Mouse (Mus musculus): ENCODE measurements around the gene Gnb1.

Gnb1 gene

DNA sequence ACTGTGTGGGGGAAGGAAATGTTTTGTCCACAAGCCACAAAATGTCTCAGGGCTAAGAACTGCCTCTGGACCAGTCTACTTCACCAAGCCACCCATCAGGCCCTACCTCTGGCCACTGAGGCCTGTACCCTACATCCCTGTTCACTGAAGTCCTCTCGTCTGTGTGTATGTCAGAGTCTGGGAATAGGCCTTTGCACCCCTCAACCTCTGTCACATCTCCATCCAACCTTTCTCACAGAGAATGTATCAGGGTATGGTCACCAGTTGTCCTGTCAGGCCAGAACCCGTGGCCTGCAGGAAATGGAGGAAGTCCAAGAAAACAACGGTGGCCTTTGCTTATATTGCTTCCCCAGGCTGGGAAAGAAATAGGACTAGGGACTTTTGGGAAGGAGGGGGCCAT is 5.6 kb upstream of the Gnb1 start:
- no peak for DNase-seq (ENCODE audit: low read depth)

DNA sequence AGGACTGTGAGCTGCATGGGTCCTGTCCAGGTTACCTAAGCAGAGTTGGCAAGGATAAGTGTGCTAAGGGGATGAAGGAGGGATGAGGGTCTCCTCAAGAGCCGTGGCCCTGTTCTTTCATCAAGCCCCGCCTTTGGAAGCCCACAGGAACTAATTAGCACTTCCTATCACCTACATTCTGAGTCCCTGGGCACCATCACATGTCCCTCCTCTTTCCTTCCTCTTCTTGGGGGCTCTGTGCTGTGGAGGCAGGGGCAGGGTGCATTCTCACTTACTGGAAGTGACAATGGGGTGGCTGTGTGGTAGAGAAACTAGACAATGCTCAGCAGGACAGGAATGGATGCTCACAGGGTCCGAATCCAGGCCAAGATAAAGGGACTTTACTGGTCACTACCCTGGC is 3.4 kb upstream of the Gnb1 start:
- no peak for DNase-seq (ENCODE audit: low read depth)

DNA sequence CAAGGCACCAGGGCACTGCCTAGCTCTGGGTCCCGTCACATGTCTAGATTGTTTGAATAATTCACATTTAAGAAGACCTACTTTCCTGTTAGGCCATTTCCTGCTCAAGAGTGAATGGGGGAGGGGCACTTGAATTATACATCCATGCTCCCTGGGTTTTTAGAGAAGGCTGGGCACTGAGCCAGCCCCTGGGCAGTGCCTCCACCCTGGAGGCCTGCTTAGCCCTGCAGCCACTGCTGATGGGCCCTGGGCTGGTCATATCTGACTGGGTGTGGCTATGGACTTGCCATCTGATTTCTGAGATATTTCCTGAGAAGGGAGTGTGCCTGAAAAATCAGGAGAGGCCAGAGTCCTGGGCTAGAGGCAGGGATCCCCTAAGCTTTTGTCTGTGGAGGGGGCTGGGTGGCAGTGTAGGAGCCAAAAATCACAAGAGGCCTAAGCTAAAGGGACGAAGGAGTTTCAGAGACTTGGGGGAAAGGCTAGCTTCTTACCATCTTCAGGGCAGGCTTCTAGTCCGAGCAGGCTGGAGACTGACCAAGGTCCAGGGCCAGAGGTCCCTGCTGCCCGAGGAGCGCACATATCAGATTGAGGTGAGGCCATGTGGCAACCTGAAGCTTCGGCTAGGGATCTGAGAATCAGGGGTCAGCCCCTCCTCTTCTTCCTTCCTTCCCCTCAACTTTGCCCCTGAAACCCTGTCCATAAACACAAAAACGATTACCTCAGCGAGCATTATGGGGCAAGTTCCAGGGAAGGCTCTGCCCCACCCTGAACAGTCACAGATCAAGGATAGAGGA is 2.7 kb upstream of the Gnb1 start:
- DNase-seq (ENCODE audit: low read depth): peak; percentile 95

DNA sequence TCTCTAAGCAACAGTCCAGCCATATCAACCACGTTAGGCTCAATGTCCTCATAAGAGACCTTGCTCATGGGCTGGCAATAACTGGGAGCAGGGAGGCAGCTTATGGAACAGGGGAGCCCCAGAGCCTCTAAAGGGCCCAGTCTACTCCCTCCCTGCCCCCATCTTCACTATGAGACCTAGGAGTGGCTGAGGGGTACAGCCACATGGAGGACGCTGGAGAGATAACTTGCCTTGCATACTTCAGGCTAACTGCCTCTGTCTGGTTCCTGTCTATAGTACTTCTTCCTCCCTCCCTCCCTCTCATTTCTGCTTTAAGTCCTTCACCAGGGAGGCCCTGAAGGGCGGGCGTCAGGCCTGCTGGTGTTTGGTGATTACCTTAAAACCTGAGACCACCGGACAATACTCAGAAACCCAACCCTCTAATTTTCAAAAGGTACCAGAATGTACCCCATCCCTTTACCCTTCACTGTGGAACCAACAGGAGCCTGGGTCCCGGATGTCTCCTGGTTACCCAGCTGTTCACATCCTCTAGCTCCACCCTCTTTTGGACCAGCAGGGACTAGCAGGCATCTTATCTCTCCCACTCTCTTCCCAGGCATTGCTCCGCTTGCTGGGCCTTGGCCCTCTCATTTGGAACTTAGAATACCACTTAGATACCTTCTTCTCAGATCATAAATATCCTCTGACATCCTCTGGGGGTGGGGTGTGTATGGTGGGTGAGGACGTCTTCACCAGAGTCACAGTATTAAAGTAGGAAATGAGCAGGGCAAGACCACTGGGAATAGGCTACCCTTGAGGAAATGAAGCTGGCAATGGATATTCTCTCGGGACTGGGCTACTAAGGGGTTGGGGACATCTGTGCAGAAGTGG is 1.8 kb upstream of the Gnb1 start:
- DNase-seq (ENCODE audit: low read depth): no peak

DNA sequence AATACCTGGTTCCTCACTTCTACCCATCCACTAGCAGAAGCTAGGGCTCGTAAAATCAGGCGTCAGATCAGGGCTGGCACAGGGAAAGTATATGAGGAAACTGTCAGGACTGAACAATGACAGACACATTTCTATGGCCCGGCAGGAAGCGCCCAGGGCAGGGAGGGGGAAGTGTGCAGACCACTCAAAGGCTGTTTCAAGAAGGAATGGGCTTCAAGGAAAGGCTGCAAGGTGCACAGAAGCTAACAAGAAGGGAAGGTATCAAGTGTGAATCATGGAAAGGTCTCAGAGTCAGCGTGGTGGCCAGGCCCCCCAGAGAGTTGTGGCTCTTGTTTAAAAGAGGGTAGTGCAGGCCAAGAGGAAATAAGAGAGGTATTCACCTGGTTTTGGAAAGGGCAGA is 705 bp upstream of the Gnb1 start:
- DNase-seq (ENCODE audit: low read depth): peak; percentile 10

DNA sequence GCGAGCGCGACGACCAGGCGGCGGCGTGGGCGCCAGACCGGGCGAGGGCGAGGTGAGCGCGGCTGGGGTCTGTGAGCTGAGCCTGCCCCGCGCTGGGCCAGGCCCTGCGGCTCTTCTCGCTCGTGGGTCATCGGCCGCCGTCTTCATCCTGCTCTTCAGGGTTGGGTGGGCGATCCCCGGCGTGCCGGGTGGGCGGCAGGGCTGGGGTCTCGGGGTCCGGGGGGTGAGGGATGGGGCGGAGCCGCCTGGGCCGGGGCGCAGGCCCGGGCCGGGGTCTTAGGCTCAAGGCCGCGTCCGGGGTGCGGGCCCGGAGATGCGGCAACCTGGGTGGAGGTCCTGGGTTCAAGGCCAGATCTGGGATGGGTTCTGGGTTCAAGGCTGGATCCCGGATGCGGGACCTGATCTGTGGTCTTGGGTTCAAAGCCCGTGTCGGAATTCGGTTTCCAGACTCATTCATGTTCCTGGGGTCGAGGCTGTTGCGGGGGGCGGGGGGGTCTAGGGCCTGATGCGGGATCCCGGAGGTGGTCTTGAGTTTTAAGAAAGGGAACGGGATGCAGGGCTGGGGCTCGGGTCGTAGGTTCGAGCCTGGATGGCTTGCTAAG is 469 bp downstream of the Gnb1 start:
- no peak for DNase-seq (ENCODE audit: low read depth)

DNA sequence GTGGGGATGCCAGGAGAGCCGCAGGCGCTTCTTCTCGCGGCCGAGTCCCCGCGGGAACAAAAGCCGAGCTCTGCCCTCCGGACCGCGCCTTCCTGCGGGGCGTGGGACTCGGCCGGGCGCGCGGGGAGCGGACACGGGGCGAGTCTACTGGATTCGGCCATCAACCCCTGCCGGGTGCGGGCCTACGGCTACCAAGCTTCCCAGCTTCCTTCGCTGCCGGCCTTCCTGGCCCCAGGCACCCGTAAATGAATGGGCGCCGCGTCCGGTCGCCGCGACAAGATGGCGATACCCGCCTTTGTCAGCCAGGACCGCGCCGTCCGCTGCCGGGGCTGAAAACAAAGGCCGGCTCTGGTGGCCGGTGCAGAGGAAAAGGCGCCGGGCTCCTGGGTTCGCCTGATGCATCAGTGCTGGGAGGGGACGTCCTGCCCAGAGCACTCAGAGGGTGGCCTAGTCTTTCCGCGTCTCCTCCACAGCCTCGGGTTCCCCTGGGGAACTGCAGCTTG is 1.0 kb downstream of the Gnb1 start:
- peak; percentile 56 for DNase-seq (ENCODE audit: low read depth)

DNA sequence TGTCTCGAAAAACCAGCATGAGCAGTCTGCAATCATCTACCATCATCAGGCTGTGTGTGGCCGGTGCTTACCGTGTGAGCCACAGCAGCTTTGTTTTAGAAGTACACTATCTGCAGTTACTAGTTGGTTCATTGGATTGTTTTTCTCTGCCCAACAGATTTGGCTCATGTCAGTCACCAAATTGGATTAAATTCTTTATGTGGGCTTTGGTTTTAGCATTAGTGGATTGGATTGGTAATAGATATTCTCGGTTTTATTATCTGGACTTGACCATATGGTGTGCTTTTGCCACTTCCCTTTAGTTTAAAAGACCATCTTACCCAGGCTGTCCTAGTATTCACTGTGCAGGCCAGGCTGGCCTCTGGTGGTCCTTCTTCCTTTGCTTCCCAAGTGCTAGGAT is 3.7 kb downstream of the Gnb1 start:
- no peak for DNase-seq (ENCODE audit: low read depth)

DNA sequence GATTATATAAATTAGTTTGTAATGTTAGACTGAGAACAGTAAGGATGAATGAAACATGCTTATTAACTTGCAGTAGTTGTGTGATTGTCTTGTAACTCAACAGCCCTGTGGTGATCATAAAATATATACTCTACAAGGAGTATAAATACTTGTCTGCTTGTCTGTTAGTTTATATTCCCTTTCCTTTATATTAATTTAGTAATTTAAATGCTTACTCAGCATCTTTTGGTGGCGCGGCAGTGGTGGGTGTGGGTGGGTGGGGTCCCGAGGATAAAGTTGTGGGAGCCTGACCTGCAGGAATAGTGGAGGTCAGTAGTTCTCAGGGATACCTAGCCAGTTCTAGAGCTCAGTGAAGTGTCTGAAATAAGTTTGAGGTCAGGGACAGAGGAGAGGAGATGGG is 6.8 kb downstream of the Gnb1 start:
- no peak for DNase-seq (ENCODE audit: low read depth)

DNA sequence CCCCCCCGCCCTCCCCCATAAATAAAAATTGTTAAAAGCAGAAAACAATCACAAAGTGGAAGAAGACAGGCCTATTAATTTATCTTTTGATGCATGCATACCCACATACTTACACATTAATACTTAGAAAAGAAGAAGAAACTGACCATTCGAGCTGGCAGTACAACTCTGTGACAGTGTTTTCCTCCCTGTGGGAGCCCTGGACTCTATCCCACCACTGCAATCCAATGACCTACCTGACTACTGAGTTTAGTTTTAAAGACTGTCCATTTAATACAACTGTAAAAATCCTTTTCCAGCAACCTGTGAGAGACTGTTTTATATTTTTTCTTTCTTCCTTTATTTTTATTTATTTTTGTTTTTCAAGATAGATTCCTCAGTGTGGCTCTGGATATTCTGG is 10.0 kb downstream of the Gnb1 start:
- no peak for DNase-seq (ENCODE audit: low read depth)

DNA sequence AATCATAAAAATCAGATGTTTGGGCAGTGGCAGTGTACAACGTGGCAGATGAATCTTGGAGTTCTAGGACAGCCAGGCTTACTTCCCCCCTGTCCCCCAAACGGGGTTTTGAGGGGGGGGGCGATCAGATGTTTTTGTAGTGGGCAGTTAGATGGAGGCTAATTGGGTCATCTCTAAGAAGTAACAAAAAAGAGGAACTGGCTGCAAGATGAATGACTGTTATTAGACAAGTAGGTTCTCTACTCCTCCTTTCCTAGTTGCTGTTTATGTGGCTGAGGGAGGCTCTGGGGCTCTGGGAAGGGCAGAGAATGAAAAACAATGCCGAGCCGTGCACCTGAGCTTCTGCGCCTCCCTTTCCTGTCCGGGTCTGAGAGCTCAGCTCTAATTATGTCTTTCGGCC is 13.9 kb downstream of the Gnb1 start:
- DNase-seq (ENCODE audit: low read depth): no peak

DNA sequence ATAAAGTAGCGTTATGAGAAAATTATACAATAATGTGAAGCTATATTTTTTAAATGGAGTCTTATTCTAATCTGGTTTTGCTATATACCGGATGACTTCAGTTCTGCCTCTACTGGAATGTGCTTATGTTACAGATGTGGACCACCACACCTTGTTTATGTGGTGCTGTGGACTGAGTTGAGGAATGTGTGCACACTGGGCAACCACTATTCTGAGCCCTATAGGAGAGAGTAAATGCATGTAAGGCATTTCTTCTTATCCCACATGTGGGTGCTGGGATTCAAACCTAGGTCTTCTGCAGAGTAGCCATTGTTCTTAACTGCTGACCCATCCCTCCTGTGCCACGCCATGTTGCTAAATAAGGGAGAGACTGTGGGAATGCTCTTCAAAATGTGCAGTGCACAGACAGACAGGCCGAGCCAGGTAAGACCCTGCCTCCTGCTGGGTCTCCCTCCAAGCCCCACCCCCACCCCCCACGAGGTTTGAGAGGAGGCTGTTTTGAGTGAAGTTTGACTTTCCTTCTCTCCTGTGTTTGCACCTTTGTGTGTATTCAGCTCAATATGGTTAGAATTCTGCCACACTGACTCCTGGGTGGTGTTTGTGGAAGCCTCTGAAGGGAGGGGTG is 14.6 kb downstream of the Gnb1 start:
- DNase-seq (ENCODE audit: low read depth): no peak

DNA sequence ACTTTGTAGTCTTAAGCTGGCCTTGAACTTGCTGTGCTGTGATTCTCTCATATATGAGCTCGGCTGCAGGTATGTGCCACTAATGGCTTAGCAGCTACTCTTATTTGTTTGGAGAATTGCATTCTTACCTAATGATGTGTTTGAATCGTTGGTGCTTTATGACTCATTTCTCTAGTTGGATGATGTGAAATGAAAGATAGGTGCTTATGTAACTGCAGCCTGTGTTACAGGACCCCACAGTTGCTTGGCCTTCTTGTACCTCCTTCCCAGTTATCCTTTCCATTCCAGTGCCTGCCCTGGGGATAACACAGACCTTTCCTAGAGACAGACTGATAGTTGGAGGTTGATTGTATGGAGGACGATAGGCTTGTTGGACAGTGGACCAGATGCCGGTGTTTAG is 17.5 kb downstream of the Gnb1 start:
- no peak for DNase-seq (ENCODE audit: low read depth)

DNA sequence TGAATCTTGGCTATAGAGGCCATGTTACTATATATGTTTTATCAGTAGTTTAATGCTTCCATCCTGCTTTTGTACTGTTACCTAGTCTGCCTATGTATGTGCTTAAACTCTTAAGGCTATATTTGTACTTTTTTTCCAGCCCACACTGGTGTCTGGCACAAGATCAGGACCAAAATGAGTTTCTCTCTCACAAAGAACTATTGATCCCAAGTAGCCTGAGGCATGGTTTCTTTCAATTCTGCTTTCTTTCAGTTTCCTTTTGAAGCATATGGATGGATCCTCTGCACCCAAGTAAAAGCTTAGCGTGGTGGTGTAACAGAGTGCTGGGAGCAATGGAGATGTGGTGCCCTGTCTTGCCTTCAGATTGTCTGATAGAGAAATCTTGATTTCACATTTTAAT is 19.8 kb downstream of the Gnb1 start:
- DNase-seq (ENCODE audit: low read depth): peak; percentile 35

DNA sequence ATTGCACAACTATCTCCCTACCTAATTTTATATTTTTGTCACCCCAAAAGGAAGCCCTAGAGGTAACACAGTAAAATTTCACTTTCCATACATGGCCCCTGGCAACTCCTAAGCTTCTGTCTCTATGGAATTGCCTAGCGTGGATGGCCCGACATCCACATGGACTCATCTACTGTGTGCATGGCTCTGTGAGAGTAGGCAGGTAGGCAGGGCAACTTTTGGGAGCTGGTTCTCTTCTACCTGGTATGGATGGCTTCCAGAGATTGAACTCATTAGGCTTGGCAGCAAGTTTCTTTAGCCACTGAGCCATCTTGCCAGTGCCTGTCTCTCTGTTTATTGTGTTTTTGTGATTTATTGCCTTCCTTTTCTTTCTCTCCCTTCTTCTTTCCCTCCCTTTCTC is 23.6 kb downstream of the Gnb1 start:
- DNase-seq (ENCODE audit: low read depth): no peak

DNA sequence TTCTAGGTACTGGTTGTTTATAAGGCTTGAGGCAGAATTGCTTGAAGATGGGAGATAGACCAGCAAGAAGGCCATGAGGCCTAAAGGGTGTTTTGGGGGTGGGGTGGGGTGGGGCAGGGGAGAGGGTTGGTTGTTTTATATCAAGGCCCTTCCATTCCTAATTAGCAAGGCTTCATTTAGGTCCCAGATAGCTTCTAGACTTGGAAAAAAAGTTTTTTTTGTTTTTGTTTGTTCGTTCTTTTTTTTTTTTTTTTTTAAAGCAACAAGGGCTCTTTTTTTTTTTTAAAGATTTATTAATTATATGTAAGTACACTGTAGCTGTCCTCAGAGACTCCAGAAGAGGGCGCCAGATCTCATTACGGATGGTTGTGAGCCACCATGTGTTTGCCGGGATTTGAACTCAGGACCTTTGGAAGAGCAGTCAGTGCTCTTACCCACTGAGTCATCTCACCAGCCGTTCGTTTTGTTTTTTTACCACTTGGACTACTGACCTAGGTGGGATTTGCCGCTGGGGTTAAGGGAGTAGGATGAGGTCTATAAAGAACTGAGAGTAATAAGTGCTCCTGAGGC is 26.9 kb downstream of the Gnb1 start:
- DNase-seq (ENCODE audit: low read depth): no peak

DNA sequence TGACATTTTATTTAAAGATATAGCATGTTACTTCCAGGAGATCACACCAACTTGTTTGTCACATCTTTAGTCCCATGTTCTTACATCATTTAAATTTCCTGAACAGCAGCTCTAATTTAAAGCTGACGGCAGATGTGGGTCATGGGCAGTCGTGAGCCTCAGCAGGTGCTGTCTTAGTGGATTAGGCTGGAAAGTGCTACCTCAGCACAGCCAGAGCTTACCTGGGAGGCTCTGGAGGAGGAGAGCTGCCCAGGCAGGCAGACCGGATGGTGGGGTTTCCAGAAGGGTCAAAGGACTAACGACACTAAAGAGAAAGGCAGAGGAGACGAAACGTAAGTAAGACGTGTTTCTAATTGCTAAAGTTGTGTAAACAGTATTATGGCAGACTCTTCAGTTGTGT is 31.2 kb downstream of the Gnb1 start:
- DNase-seq (ENCODE audit: low read depth): no peak

DNA sequence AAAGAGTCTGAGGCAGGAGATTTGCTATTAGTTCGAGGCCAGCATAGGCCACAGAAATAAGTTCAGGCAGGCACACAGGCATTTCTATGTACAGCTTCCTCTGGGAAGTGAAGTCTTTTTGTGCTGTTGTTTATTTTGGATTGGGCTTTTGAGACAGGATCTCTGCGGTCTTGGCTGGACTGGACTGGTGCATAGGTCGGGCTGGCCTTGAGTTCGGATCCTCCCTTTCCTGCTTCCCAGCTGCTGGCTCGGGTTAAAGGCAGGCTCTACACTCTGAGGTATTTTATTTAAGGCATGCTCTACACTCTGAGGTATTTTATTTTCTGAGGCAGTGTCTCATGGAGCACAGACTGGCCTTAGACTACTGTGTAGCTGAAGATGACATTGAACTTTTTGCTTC is 34.6 kb downstream of the Gnb1 start:
- no peak for DNase-seq (ENCODE audit: low read depth)

DNA sequence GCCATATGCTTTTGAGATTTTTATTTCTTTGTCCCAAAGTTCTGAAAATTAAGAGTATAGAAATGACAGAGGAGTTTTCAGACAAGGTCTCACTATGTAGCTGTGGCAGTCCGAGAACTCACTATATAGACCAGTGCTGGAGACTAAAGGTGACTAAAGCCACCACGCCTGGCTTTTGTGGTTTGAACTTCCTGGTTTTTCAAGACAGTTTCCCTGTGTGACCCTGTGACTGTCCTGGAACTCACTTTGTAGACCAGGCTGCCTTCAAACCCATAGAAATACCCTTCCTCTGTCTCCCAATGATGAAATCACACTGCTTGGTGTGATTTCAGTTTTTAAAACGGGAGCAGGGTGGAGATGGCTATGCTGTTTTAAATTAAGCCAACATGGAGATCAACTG is 38.1 kb downstream of the Gnb1 start:
- no peak for DNase-seq (ENCODE audit: low read depth)

DNA sequence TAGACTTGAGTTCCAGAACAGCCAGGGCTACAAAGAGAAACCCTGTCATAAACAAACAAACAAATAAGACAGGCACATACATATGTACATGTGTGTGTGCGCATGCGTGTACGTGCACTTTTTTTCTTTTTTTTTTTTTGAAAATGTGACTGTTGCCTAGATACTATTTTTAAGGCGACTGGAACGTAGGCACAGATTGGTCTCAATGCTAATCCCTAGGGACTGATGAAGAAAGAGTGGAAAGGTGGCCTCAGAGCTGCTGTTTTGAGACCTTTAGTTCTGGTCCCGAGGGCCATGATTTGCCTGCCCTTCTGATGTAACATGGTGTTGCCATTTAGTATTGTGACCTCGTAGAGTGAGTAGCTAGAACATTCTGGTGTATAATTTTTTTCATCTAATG is 58.8 kb downstream of the Gnb1 start:
- DNase-seq (ENCODE audit: low read depth): no peak

DNA sequence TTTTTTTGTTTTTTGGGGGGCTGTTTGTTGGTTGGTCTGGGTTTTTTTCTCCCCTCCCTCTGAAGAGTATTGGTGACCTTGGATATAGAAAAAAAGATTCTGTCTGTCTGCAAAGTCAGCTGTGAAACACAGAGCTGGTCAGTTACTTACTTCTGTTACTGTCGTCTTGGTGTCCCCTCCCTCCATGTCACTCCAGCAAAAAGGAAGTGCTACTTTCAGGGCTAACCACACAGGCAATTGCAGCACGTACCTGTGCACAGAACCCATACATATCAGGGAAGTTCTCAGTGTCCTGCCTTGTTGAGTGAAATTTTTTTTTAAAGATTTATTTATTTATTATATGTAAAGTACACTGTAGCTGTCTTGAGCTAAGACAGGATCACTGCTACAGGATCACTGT is 59.3 kb downstream of the Gnb1 start:
- DNase-seq (ENCODE audit: low read depth): no peak

DNA sequence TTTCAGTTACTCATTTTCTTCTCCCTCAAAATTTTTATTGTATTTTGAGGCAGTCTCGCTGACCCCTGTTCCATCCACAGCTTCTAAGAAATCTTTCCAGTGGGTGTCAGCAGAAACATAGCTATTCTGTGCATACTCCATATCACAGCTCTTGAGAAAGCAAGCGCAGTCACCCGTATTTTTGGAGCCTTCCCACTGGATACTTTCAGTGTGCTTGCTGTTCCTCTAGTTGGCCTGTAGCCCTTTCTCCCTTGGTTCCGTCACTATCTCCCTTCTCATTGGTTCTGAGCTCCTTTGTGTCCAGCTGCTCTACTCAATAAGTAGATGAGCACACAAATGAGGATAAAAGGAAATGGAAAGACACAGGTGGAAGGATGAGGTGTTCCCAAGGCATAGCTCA is 59.9 kb downstream of the Gnb1 start:
- DNase-seq (ENCODE audit: low read depth): no peak

Data from NIH3T3 (cell line).